Mouse (Mus musculus) neutrophil, adult 5-6 weeks (primary cell): ENCODE data around the gene Atg13. TPM values are rescaled to one million over a fixed set of nuclear protein-coding genes. Genes with fewer than 3 reads are reported as not detected.

Source experiments
- ATAC-seq: fragments of 151-379, 151-347 bp; 2 replicates; pipeline ENCODE4 v1.8.0; 2017; ENCODE audit warnings: mild to moderate bottlenecking, moderate TSS enrichment; ENCODE audit not compliant: insufficient number of reproducible peaks, poor library complexity, low FRiP score, severe bottlenecking; ENCODE audit errors: extremely low read depth
- total RNA-seq: library from RNA; stranded (forward); fragments of 200-1000 nt; gene quantifications from 2 replicates; pipeline ENCODE4 v1.2.3, GENCODE M21; 2017

Atg13 gene
- total RNA-seq, 1 experiment from 2014 or later, result 12.7 TPM

DNA sequence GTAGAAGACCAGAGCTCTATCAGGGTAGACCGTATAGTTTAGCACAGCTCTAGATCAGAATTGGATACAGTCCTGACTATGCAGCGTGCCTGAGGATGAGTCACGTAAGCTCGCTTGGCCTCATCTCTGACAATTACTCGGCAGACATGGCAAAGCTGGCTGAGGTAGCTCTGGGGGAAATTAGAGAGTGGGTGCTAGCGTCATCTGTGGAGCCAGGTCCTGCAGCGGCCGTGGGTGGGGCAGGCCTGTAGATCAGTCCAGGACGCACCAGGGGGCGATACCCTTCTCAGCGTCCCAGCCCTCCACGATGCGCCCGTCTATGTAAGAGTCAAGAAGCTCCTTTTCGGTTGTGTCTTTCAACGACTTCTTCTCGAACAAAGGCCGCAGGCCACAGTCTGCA lies 80.7 kb downstream of the Atg13 start:
- ATAC-seq, result no peak

- ATAC-seq, result no peak
Measured at GRCm38 (mm10) chr2:91628171-91628570, 82.2 kb downstream of the Atg13 start.

DNA sequence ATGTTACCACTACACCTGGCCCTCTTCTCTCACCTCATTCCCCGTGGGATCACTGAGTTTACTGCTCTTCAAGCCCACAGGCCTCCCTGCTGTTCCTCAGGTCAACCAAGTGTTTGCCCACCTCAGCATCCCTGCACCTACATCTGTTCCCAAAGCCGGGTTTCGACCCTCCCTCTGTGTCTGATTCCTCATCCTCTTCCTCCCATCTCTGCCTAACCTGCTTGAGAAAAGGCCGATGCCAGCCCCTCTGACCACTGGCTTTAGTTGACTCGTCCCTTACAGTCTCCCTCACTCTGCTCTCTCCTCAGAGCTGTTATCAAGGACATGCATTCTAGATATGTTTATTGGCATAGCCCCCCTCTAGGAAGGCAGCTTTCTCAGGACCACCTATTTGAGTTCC lies 82.9 kb downstream of the Atg13 start:
- ATAC-seq, result no peak

Other genes starting within 250 kb of the Atg13 start
- 31.4 and 35.0 TPM in 2 replicates for gene Ckap5, start 183.8 kb downstream of the Atg13 start, total RNA-seq
- 0.23 TPM in 1 of 2 replicates, not detected in the other for gene F2, start 74.2 kb downstream of the Atg13 start, total RNA-seq
- 19.0 and 19.2 TPM in 2 replicates for gene Zfp408, start 60.8 kb downstream of the Atg13 start, total RNA-seq
- gene Arhgap1, start 60.7 kb downstream of the Atg13 start, total RNA-seq, result 75.8 and 91.2 TPM in 2 replicates
- 11.5 and 11.8 TPM in 2 replicates for gene Harbi1, start 276 bp upstream of the Atg13 start, total RNA-seq
- 41.9 and 42.8 TPM in 2 replicates for gene Ambra1, start 19.6 kb upstream of the Atg13 start, total RNA-seq
- not detected in 2 replicates for gene Chrm4, start 216.7 kb upstream of the Atg13 start, total RNA-seq
- gene Mdk, start 221.7 kb upstream of the Atg13 start, total RNA-seq, result 1.1 and 1.3 TPM in 2 replicates
- 0.35 and 0.74 TPM in 2 replicates for gene Gm9821, start 235.1 kb upstream of the Atg13 start, total RNA-seq